Mouse (Mus musculus): ENCODE measurements around the gene Kxd1. TPM values are rescaled to one million over a fixed set of nuclear protein-coding genes. Genes with fewer than 3 reads are reported as not detected.

The Kxd1 gene
- polyA plus RNA-seq, 1 experiment: 60.6 TPM

GRCm38 (mm10) chr8:70469938-70470337, 57.8 kb downstream of the Kxd1 start:
- no peak for DNase-seq (ENCODE audit: extremely low spot score in 1 of 2, low spot score in 1 of 2)

- no peak for DNase-seq (ENCODE audit: extremely low spot score in 1 of 2, low spot score in 1 of 2)
Measured at GRCm38 (mm10) chr8:70469295-70469916, 58.4 kb downstream of the Kxd1 start.

- no peak for DNase-seq (ENCODE audit: extremely low spot score in 1 of 2, low spot score in 1 of 2)
Measured at GRCm38 (mm10) chr8:70468733-70469132, 59.0 kb downstream of the Kxd1 start.

GRCm38 (mm10) chr8:70467907-70468306, 59.8 kb downstream of the Kxd1 start:
- DNase-seq (ENCODE audit: extremely low spot score in 1 of 2, low spot score in 1 of 2): no peak

GRCm38 (mm10) chr8:70467229-70467725, 60.5 kb downstream of the Kxd1 start:
- no peak for DNase-seq (ENCODE audit: extremely low spot score in 1 of 2, low spot score in 1 of 2)

- no peak for DNase-seq (ENCODE audit: extremely low spot score in 1 of 2, low spot score in 1 of 2)
Measured at GRCm38 (mm10) chr8:70466771-70467170, 61.0 kb downstream of the Kxd1 start.

- no peak for DNase-seq (ENCODE audit: extremely low spot score in 1 of 2, low spot score in 1 of 2)
Measured at GRCm38 (mm10) chr8:70466305-70466704, 61.5 kb downstream of the Kxd1 start.

GRCm38 (mm10) chr8:70465701-70466100, 62.1 kb downstream of the Kxd1 start:
- DNase-seq (ENCODE audit: extremely low spot score in 1 of 2, low spot score in 1 of 2): no peak

- no peak for DNase-seq (ENCODE audit: extremely low spot score in 1 of 2, low spot score in 1 of 2)
Measured at GRCm38 (mm10) chr8:70464162-70464561, 63.6 kb downstream of the Kxd1 start.

GRCm38 (mm10) chr8:70463306-70463705, 64.5 kb downstream of the Kxd1 start:
- peak; percentile 58 to 84 for DNase-seq (ENCODE audit: extremely low spot score in 1 of 2, low spot score in 1 of 2)

GRCm38 (mm10) chr8:70462516-70462813, 65.3 kb downstream of the Kxd1 start:
- peak in 1 of 2 experiments; percentile 42 for DNase-seq (ENCODE audit: extremely low spot score in 1 of 2, low spot score in 1 of 2)

- no peak for DNase-seq (ENCODE audit: extremely low spot score in 1 of 2, low spot score in 1 of 2)
Measured at GRCm38 (mm10) chr8:70461765-70462515, 65.8 kb downstream of the Kxd1 start.

- no peak for DNase-seq (ENCODE audit: extremely low spot score in 1 of 2, low spot score in 1 of 2)
Measured at GRCm38 (mm10) chr8:70460606-70461005, 67.2 kb downstream of the Kxd1 start.

- DNase-seq (ENCODE audit: extremely low spot score in 1 of 2, low spot score in 1 of 2): no peak
Measured at GRCm38 (mm10) chr8:70460199-70460598, 67.6 kb downstream of the Kxd1 start.

- DNase-seq (ENCODE audit: extremely low spot score in 1 of 2, low spot score in 1 of 2): no peak
Measured at GRCm38 (mm10) chr8:70459636-70460035, 68.1 kb downstream of the Kxd1 start.

- DNase-seq (ENCODE audit: extremely low spot score in 1 of 2, low spot score in 1 of 2): no peak
Measured at GRCm38 (mm10) chr8:70458462-70458861, 69.3 kb downstream of the Kxd1 start.

Other genes with a start within 250 kb of the Kxd1 start
- 18.2 and 18.5 TPM in 2 replicates for gene Homer3, start 245.1 kb downstream of the Kxd1 start, polyA plus RNA-seq (2012; rRNA removed)
- 48.6 and 51.7 TPM in 2 replicates for gene Ddx49, start 225.5 kb downstream of the Kxd1 start, polyA plus RNA-seq (2012; rRNA removed)
- 252 and 259 TPM in 2 replicates for gene Cope, start 225.4 kb downstream of the Kxd1 start, polyA plus RNA-seq (2012; rRNA removed)
- 86.7 and 86.9 TPM in 2 replicates for gene Cers1, start 212.2 kb downstream of the Kxd1 start, polyA plus RNA-seq (2012; rRNA removed)
- 34.8 and 63.7 TPM in 2 replicates for gene Gdf1, start 198.1 kb downstream of the Kxd1 start, polyA plus RNA-seq (2012; rRNA removed)
- 29.5 and 30.8 TPM in 2 replicates for gene Upf1, start 174.7 kb downstream of the Kxd1 start, polyA plus RNA-seq (2012; rRNA removed)
- gene Comp, start 154.4 kb downstream of the Kxd1 start, polyA plus RNA-seq (2012; rRNA removed): 0.19 and 0.26 TPM in 2 replicates
- gene Crtc1, start 88.4 kb downstream of the Kxd1 start, polyA plus RNA-seq (2012; rRNA removed): 103 and 110 TPM in 2 replicates
- 59.4 and 59.6 TPM in 2 replicates for gene Klhl26, start 51.0 kb downstream of the Kxd1 start, polyA plus RNA-seq (2012; rRNA removed)
- 263 and 277 TPM in 2 replicates for gene Tmem59l, start 40.6 kb downstream of the Kxd1 start, polyA plus RNA-seq (2012; rRNA removed)
- 1.8 and 3.4 TPM in 2 replicates for gene Crlf1, start 34.8 kb downstream of the Kxd1 start, polyA plus RNA-seq (2012; rRNA removed)
- 197 and 210 TPM in 2 replicates for gene Rex1bd, start 21.2 kb downstream of the Kxd1 start, polyA plus RNA-seq (2012; rRNA removed)
- 901 and 1,108 TPM in 2 replicates for gene Uba52, start 17.2 kb downstream of the Kxd1 start, polyA plus RNA-seq (2012; rRNA removed)
- gene Fkbp8, start 232 bp downstream of the Kxd1 start, polyA plus RNA-seq (2012; rRNA removed): 560 and 609 TPM in 2 replicates
- 25.1 and 25.6 TPM in 2 replicates for gene Ell, start 11.5 kb upstream of the Kxd1 start, polyA plus RNA-seq (2012; rRNA removed)
- 69.0 and 81.9 TPM in 2 replicates for gene Isyna1, start 66.4 kb upstream of the Kxd1 start, polyA plus RNA-seq (2012; rRNA removed)
- 266 and 276 TPM in 2 replicates for gene Ssbp4, start 80.9 kb upstream of the Kxd1 start, polyA plus RNA-seq (2012; rRNA removed)
- gene Lrrc25, start 88.2 kb upstream of the Kxd1 start, polyA plus RNA-seq (2012; rRNA removed): 0.78 and 0.86 TPM in 2 replicates
- gene Gdf15, start 104.5 kb upstream of the Kxd1 start, polyA plus RNA-seq (2012; rRNA removed): 0.15 and 0.20 TPM in 2 replicates
- 17.2 and 25.8 TPM in 2 replicates for gene Pgpep1, start 132.4 kb upstream of the Kxd1 start, polyA plus RNA-seq (2012; rRNA removed)
- gene Lsm4, start 145.3 kb upstream of the Kxd1 start, polyA plus RNA-seq (2012; rRNA removed): 113 and 128 TPM in 2 replicates
- 226 and 228 TPM in 2 replicates for gene Jund, start 171.0 kb upstream of the Kxd1 start, polyA plus RNA-seq (2012; rRNA removed)
- 0.32 and 0.40 TPM in 2 replicates for gene Iqcn, start 175.5 kb upstream of the Kxd1 start, polyA plus RNA-seq (2012; rRNA removed)
- gene Gm3336, start 190.6 kb upstream of the Kxd1 start, polyA plus RNA-seq (2012; rRNA removed): 0.12 TPM in 1 of 2 replicates, not detected in the other
- 4.6 and 5.1 TPM in 2 replicates for gene Pde4c, start 195.8 kb upstream of the Kxd1 start, polyA plus RNA-seq (2012; rRNA removed)
- 1,054 and 1,113 TPM in 2 replicates for gene Rab3a, start 226.7 kb upstream of the Kxd1 start, polyA plus RNA-seq (2012; rRNA removed)
- gene Mpv17l2, start 233.0 kb upstream of the Kxd1 start, polyA plus RNA-seq (2012; rRNA removed): 47.6 and 60.6 TPM in 2 replicates
- gene Pik3r2, start 248.8 kb upstream of the Kxd1 start, polyA plus RNA-seq (2012; rRNA removed): 180 and 183 TPM in 2 replicates

Measured in frontal cortex, adult 2 months (tissue).